ENCODE assay signal across 14 mouse cellular contexts in genomic region chr19:34841719-34842506, GRCm38 (mm10). TPM values are rescaled to one million over a fixed set of nuclear protein-coding genes. Genes with fewer than 3 reads are reported as not detected.
DNase-seq lines count a peak whose midpoint lies in the region; ATAC-seq lines count a peak whose summit lies in the region.
"Had no signal": no experiment of that assay in that cellular context is flagged by ENCODE, and none has a peak within 500 bp of the region (broad histone marks: within the 10 kb centered on the region; RNA-seq: fewer than 3 reads in every experiment).

No protein-coding gene starts in this region.

- no peaks in the 10 kb centered on the region for H3K27me3 ChIP-seq in hindbrain, embryonic 16.5 days (replicated peaks; ENCODE audit: control insufficient read depth, insufficient read depth, low read length)
- no peaks in the 10 kb centered on the region for H3K27me3 ChIP-seq in hindbrain, embryonic 14.5 days (ENCODE audit: control insufficient read depth, insufficient read depth, low read length)
- no peaks in the 10 kb centered on the region for H3K27me3 ChIP-seq in liver, embryonic 12.5 days (replicated peaks)
- H3K27me3 ChIP-seq: liver, embryonic 13.5 days had no signal

- H3K9ac ChIP-seq in hindbrain, embryonic 16.5 days (ENCODE audit: low read depth, low read length) = no peak overlapping the region
- no peak overlapping the region for H3K9ac ChIP-seq in hindbrain, embryonic 14.5 days
- no peak overlapping the region for H3K9ac ChIP-seq in liver, embryonic 12.5 days
- H3K9ac ChIP-seq: liver, embryonic 13.5 days had no signal

- H3K4me3 ChIP-seq in hindbrain, embryonic 16.5 days (ENCODE audit: low read length) = no peak overlapping the region
- no peak overlapping the region for H3K4me3 ChIP-seq in hindbrain, embryonic 14.5 days (replicated peaks; ENCODE audit: low read length)
- H3K4me3 ChIP-seq in liver, embryonic 12.5 days = no peak overlapping the region
- H3K4me3 ChIP-seq: liver, embryonic 13.5 days had no signal

- intact Hi-C loops in heart, postnatal 25 days (cut with DNase I) = no loop called here

- H3K27ac ChIP-seq in hindbrain, embryonic 16.5 days (ENCODE audit: low read depth, low read length) = no peak overlapping the region
- no peak overlapping the region for H3K27ac ChIP-seq in hindbrain, embryonic 14.5 days
- no peak overlapping the region for H3K27ac ChIP-seq in liver, embryonic 12.5 days
- H3K27ac ChIP-seq: liver, embryonic 13.5 days had no signal

- peaks cover 10% of the 10 kb centered on the region; the same call in 1 of the 2 replicates for H3K36me3 ChIP-seq in hindbrain, embryonic 16.5 days (ENCODE audit: control insufficient read depth, insufficient read depth, low read length)
- peaks cover 11% of the 10 kb centered on the region for H3K36me3 ChIP-seq in hindbrain, embryonic 14.5 days (replicated peaks; ENCODE audit: control insufficient read depth, insufficient read depth)
- peaks cover 21% of the 10 kb centered on the region; the same call in 1 of the 2 replicates for H3K36me3 ChIP-seq in liver, embryonic 12.5 days

- H3K9me3 ChIP-seq in hindbrain, embryonic 16.5 days (ENCODE audit: control insufficient read depth, low read length) = no peaks in the 10 kb centered on the region
- no peaks in the 10 kb centered on the region for H3K9me3 ChIP-seq in hindbrain, embryonic 14.5 days (ENCODE audit: control insufficient read depth, low read length)
- no peaks in the 10 kb centered on the region for H3K9me3 ChIP-seq in liver, embryonic 12.5 days (replicated peaks)
- H3K9me3 ChIP-seq: liver, embryonic 13.5 days had no signal

- peak; percentile 44; the same call in 1 of the 2 replicates for ATAC-seq in hindbrain, embryonic 16.5 days
- no peak for ATAC-seq in hindbrain, embryonic 14.5 days (ENCODE audit: low FRiP score)
- no peak for ATAC-seq in liver, embryonic 12.5 days
- ATAC-seq: lung, postnatal 0 days had no signal

- 57% methylated on average over 9 of the region's 9 CpGs for WGBS in hindbrain, embryonic 16.5 days
- WGBS in hindbrain, embryonic 14.5 days = 64% methylated on average over 9 of the region's 9 CpGs
- 18% methylated on average over 9 of the region's 9 CpGs for WGBS in liver, embryonic 12.5 days (ENCODE audit: insufficient replicate concordance)

- peak; percentile 90 for DNase-seq in heart, adult 11 months
- no peak for DNase-seq in heart, postnatal 25 days (ENCODE audit: low spot score)
- no peak for DNase-seq in hindbrain, embryonic 14.5 days (ENCODE audit: low spot score)
- peak; percentile 16 for DNase-seq in adipocyte (ENCODE audit: low spot score)
- DNase-seq in spleen, postnatal 10 days (ENCODE audit: low spot score in 2 of 2) = no peak
- DNase-seq: adrenal gland, adult 2 months; cerebellum, adult 9-11 months; gastrocnemius, postnatal 25 days; kidney, adult 8-10 months; liver, embryonic 13.5 days; thymus, postnatal 36 days had no signal

- no peaks in the 10 kb centered on the region for H3K4me1 ChIP-seq in hindbrain, embryonic 16.5 days (ENCODE audit: control insufficient read depth, insufficient read depth, low read depth, low read length)
- no peaks in the 10 kb centered on the region for H3K4me1 ChIP-seq in hindbrain, embryonic 14.5 days (replicated peaks; ENCODE audit: control insufficient read depth, insufficient read depth, low read length)
- peaks cover 54% of the 10 kb centered on the region for H3K4me1 ChIP-seq in liver, embryonic 12.5 days

- no peak overlapping the region for H3K4me2 ChIP-seq in hindbrain, embryonic 16.5 days (ENCODE audit: low read length)
- H3K4me2 ChIP-seq in hindbrain, embryonic 14.5 days (replicated peaks) = no peak overlapping the region
- H3K4me2 ChIP-seq in liver, embryonic 12.5 days = peak overlapping the region; percentile 9; the same call in 1 of the 2 replicates
- H3K4me2 ChIP-seq: liver, embryonic 13.5 days had no signal

RNA-seq across cellular contexts. Expression of gene Pank1, which starts 37.3 kb away (rescaled TPM):
- 10 to 100 TPM; 40.0 to 47.8 TPM for total RNA-seq in heart, postnatal 25 days (2021)
- 8.5 and 9.3 TPM in 2 replicates for polyA plus RNA-seq in hindbrain, embryonic 16.5 days (2015; fragmentation: Nextera tagmentation; extraction: Ambion mirVana)
- polyA plus RNA-seq in hindbrain, embryonic 14.5 days (2014; fragmentation: Nextera tagmentation; extraction: Ambion mirVana) = 14.4 and 15.7 TPM in 2 replicates
- 6.5 and 6.7 TPM in 2 replicates for polyA plus RNA-seq in liver, embryonic 12.5 days (2016; fragmentation: Nextera tagmentation; extraction: Ambion mirVana)

Comparison
In these comparisons a context has a peak if more than half of its experiments do, and no peak if none do; other contexts are left out.
1. DNase-seq: peak in heart, adult 11 months (single experiment) and adipocyte (single experiment); none in heart, postnatal 25 days (single experiment), hindbrain, embryonic 14.5 days (single experiment) and spleen, postnatal 10 days (0 of 2).